Mouse (Mus musculus) embryonic facial prominence, embryonic 11.5 days (tissue): Measurements from ENCODE around the gene Podn. TPM values are rescaled to one million over a fixed set of nuclear protein-coding genes. Genes with fewer than 3 reads are reported as not detected.
"Not testable (repeated sequence)": the region's sequence is repeated elsewhere in the genome, so short reads cannot be mapped to it uniquely, and the experiment has no call there.

Experiments used
- ATAC-seq: fragments of 200-750 bp; cut with Nextera tagmentation; replicated peaks from 2 replicates; pipeline ENCODE4 v1.8.0; 2017; ENCODE audit warnings: low read depth; ENCODE audit not compliant: insufficient number of reproducible peaks, low FRiP score, low TSS enrichment
- DNase-seq: peaks from one replicate; pipeline ENCODE4 v3.0.0-alpha.2; 2015; ENCODE audit warnings: low spot score
- H3K27ac ChIP-seq: fragments of 300-500 bp; sonication (generic); replicated peaks from 2 replicates; pipeline ENCODE4 v1.5.1; 2014; ENCODE audit warnings: mild to moderate bottlenecking, low read depth, low read length, control low read depth
- H3K27me3 ChIP-seq: fragments of 300-500 bp; sonication (generic); 2 replicates; pipeline ENCODE4 v1.6.1; 2014; ENCODE audit warnings: mild to moderate bottlenecking, low read length, moderate library complexity, mixed read lengths; ENCODE audit not compliant: control insufficient read depth, insufficient read depth
- H3K36me3 ChIP-seq: fragments of 300-500 bp; sonication (generic); replicated peaks from 2 replicates; pipeline ENCODE4 v1.6.1; 2014; ENCODE audit warnings: low read depth, mild to moderate bottlenecking, low read length, moderate library complexity, mixed read lengths; ENCODE audit not compliant: control insufficient read depth, insufficient read depth
- H3K4me1 ChIP-seq: fragments of 300-500 bp; sonication (generic); 2 replicates; pipeline ENCODE4 v1.6.1; 2014; ENCODE audit warnings: low read length, mixed read lengths; ENCODE audit not compliant: control insufficient read depth, insufficient read depth
- H3K4me2 ChIP-seq: fragments of 300-500 bp; sonication (generic); 2 replicates; pipeline ENCODE4 v1.6.1; 2014; ENCODE audit warnings: low read depth, mild to moderate bottlenecking, control low read depth, low read length, moderate library complexity
- H3K4me3 ChIP-seq: fragments of 300-500 bp; sonication (generic); 2 replicates; pipeline ENCODE4 v1.5.1; 2014; ENCODE audit warnings: low read depth, low read length, control low read depth
- H3K9ac ChIP-seq: fragments of 300-500 bp; sonication (generic); replicated peaks from 2 replicates; pipeline ENCODE4 v1.6.1; 2014; ENCODE audit warnings: mild to moderate bottlenecking, control low read depth, low read length
- H3K9me3 ChIP-seq: fragments of 300-500 bp; sonication (generic); replicated peaks from 2 replicates; pipeline ENCODE4 v1.6.1; 2016; ENCODE audit warnings: mild to moderate bottlenecking, low read length, inconsistent platforms, mixed read lengths; ENCODE audit not compliant: control insufficient read depth
- WGBS: fragments of 180-500 bp; shearing (Covaris S2); extraction: QIAGEN DNeasy Blood & Tissue Kit; methylation state at CpG from one replicate; pipeline ENCODE4 v1.1.7; 2014; 5-methylcytosine and 5-hydroxymethylcytosine counted together
- polyA plus RNA-seq: library from polyadenylated mRNA; unstranded; fragments of >200 nt; fragmentation: Nextera tagmentation; extraction: Ambion mirVana; gene quantifications from 2 replicates; pipeline ENCODE4 v1.2.1, GENCODE M21; 2014

The Podn gene
- polyA plus RNA-seq: 0.49 and 0.84 TPM in 2 replicates

- WGBS: 87% methylated on average over 4 of the region's 4 CpGs
- DNase-seq: no peak
- Histone ChIP-seq H3K9ac (no peak within 1 kb of the TSS), H3K4me1 (no peaks in the 10 kb centered on the region), H3K4me2 (no peak within 1 kb of the TSS), H3K36me3 (no peaks in the 10 kb centered on the region), H3K4me3 (no peak within 1 kb of the TSS), H3K27ac (no peak within 1 kb of the TSS), H3K27me3 (no peaks in the 10 kb centered on the region), H3K9me3 (no peaks in the 10 kb centered on the region)
- ATAC-seq: no peak
Measured at GRCm38 (mm10) chr4:108096345-108096744, at the start of gene Podn. Gene Podn, minus strand, starts transcription at chr4:108096445.

DNA sequence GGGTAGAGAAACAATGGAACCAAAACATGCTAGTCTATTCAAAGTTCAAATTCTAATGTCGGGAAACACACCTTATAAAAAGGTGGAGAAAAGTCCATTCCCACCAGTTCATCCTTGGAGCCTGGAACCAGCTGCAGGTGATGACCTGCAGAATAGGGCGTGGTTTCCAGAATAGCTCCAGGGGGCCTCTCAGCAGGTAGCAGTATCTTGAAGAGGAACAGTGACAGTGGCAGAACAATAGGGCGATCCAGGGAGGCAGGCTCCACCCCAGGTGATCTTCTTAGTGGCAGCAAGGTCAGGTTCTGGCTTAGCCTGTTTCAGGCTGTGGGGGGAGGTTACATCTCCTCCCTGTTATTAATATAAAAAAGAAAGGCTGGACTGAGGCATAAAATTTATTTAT is 49.3 kb upstream of the Podn start:
- 40% methylated on average over 3 of the region's 3 CpGs for WGBS
- H3K27ac ChIP-seq, H3K36me3 ChIP-seq, DNase-seq, ATAC-seq, H3K4me3 ChIP-seq, H3K4me1 ChIP-seq, H3K9ac ChIP-seq, H3K9me3 ChIP-seq, H3K27me3 ChIP-seq, H3K4me2 ChIP-seq: not testable (repeated sequence)

DNA sequence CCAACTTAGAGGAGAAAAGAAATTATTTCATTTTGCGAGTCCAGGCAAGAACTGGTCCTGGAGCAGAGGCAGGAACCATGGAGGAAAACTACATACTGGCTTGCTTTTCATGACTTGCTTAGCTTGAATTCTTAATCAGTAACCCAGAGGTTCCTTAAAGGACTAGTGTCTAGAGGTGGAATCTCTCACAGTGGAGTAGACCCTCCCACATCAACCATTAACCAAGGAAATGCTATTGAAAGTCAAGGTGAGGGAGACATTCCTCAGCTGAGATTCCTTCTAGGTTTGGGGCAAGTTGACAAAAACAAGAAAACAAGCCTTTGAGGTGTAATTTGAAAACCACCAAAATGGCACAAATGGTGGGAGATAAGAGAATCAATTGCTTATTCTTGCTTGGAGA is 48.6 kb upstream of the Podn start, which contains the start of gene Scp2:
Gene Scp2 (minus strand): TSS at position 119 of the 400 bp plus-strand sequence.
- Histone ChIP-seq H3K4me3 (no peak within 1 kb of the TSS), H3K27me3 (no peaks in the 10 kb centered on the region), H3K4me2 (no peak within 1 kb of the TSS), H3K27ac (no peak within 1 kb of the TSS), H3K36me3 (no peaks in the 10 kb centered on the region), H3K4me1 (no peaks in the 10 kb centered on the region), H3K9me3 (no peaks in the 10 kb centered on the region), H3K9ac (no peak within 1 kb of the TSS)
- 80% methylated on average over 1 of the region's 1 CpGs for WGBS
- ATAC-seq (no peak), DNase-seq (no peak)

GRCm38 (mm10) chr4:108143778-108144177 is 47.5 kb upstream of the Podn start:
- H3K9ac ChIP-seq: no peak overlapping the region
- no peak overlapping the region for H3K27ac ChIP-seq
- no peak overlapping the region for H3K4me3 ChIP-seq
- H3K36me3 ChIP-seq: no peaks in the 10 kb centered on the region
- H3K9me3 ChIP-seq: no peaks in the 10 kb centered on the region
- no peak for DNase-seq
- H3K4me1 ChIP-seq: no peaks in the 10 kb centered on the region
- no peak for ATAC-seq
- no peaks in the 10 kb centered on the region for H3K27me3 ChIP-seq
- H3K4me2 ChIP-seq: no peak overlapping the region

GRCm38 (mm10) chr4:108143178-108143577 is 46.9 kb upstream of the Podn start:
- H3K4me1 ChIP-seq, ATAC-seq, H3K27me3 ChIP-seq, H3K36me3 ChIP-seq, H3K27ac ChIP-seq, H3K9ac ChIP-seq, H3K9me3 ChIP-seq, H3K4me3 ChIP-seq, H3K4me2 ChIP-seq, DNase-seq: not testable (repeated sequence)
- WGBS: 90% methylated on average over 2 of the region's 2 CpGs

DNA sequence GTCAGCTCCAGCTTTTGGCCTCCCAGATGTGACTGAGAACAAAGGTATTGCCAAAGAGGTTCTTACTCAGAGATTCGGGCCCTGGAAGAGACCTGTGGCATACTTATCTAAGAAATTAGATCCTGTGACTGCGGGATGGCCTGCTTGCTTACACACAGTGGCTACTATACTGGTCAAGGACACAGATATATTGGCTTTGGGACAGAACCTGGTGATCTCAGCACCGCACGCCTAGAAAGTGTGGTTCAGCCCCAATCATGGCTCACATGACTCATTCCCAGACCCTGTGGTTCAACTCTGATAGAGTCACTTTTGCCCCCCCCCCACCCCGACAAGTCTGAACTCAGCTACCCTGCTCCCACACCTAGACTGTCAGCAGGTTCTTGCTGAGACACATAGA is 40.7 kb upstream of the Podn start:
- no peaks in the 10 kb centered on the region for H3K36me3 ChIP-seq
- H3K27ac ChIP-seq: no peak overlapping the region
- no peak overlapping the region for H3K4me2 ChIP-seq
- no peak overlapping the region for H3K4me3 ChIP-seq
- WGBS: 88% methylated on average over 5 of the region's 5 CpGs
- no peaks in the 10 kb centered on the region for H3K27me3 ChIP-seq
- H3K9ac ChIP-seq: no peak overlapping the region
- ATAC-seq (no peak), DNase-seq (no peak)
- no peaks in the 10 kb centered on the region for H3K9me3 ChIP-seq
- H3K4me1 ChIP-seq: no peaks in the 10 kb centered on the region

DNA sequence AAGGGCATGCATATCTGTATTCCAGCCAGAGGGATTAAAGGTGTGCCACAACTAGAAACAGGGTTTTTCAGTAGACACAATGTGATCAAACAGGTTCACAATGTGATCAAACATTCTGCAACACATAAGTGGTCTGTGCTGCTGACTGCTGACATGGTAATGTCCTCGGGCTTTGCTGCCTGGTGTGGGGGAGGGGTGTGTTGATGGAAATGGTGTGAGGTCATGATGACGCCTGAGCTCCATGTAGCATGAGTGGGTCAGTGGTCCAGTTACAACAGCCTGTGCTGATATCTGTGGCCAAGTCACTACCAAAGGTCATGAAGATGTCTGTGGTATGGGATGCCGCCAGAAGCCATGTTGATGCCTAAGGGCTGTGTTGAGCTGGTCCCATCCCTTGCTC is 34.2 kb upstream of the Podn start:
- Histone ChIP-seq H3K9ac (no peak overlapping the region), H3K4me2 (no peak overlapping the region), H3K4me3 (no peak overlapping the region), H3K27ac (no peak overlapping the region), H3K4me1 (no peaks in the 10 kb centered on the region), H3K27me3 (no peaks in the 10 kb centered on the region), H3K9me3 (no peaks in the 10 kb centered on the region), H3K36me3 (no peaks in the 10 kb centered on the region)
- ATAC-seq: no peak
- DNase-seq: no peak
- WGBS: 83% methylated on average over 3 of the region's 3 CpGs

- no peak for ATAC-seq
- Histone ChIP-seq H3K9ac (no peak overlapping the region), H3K27me3 (no peaks in the 10 kb centered on the region), H3K4me1 (no peaks in the 10 kb centered on the region), H3K27ac (no peak overlapping the region), H3K4me2 (no peak overlapping the region), H3K4me3 (no peak overlapping the region), H3K9me3 (no peaks in the 10 kb centered on the region), H3K36me3 (no peaks in the 10 kb centered on the region)
- DNase-seq: no peak
- 83% methylated on average over 2 of the region's 2 CpGs for WGBS
Measured at GRCm38 (mm10) chr4:108128339-108128738, 32.1 kb upstream of the Podn start.
